Mouse (Mus musculus) hindbrain, postnatal 0 days (tissue): Measurements from ENCODE around the gene Slc38a6. TPM values are rescaled to one million over a fixed set of nuclear protein-coding genes. Genes with fewer than 3 reads are reported as not detected.
A peak's percentile ranks its signal among the peaks of the same experiment; 100 is the strongest.

Experiments
- ATAC-seq: fragments of 200-750 bp; cut with Nextera tagmentation; 2 replicates; pipeline ENCODE4 v1.8.0; 2017; ENCODE audit warnings: mild to moderate bottlenecking, moderate TSS enrichment, moderate library complexity
- DNase-seq: peaks from one replicate; pipeline ENCODE4 v3.0.0-alpha.2; 2015; ENCODE audit warnings: low spot score
- H3K27ac ChIP-seq: fragments of 300-500 bp; sonication (generic); 2 replicates; pipeline ENCODE4 v1.5.1; 2014; ENCODE audit warnings: mild to moderate bottlenecking
- H3K27me3 ChIP-seq: fragments of 300-500 bp; sonication (generic); 2 replicates; pipeline ENCODE4 v1.6.1; 2014; ENCODE audit warnings: low read length, mixed read lengths; ENCODE audit not compliant: insufficient read depth
- H3K36me3 ChIP-seq: fragments of 300-500 bp; sonication (generic); 2 replicates; pipeline ENCODE4 v1.6.1; 2014; ENCODE audit warnings: low read length, mixed read lengths; ENCODE audit not compliant: insufficient read depth
- H3K4me1 ChIP-seq: fragments of 300-500 bp; sonication (generic); 2 replicates; pipeline ENCODE4 v1.6.1; 2014; ENCODE audit warnings: antibody characterized with exemption, low read length, mixed read lengths; ENCODE audit not compliant: insufficient read depth
- H3K4me2 ChIP-seq: fragments of 300-500 bp; sonication (generic); 2 replicates; pipeline ENCODE4 v1.6.1; 2014; ENCODE audit warnings: low read depth, mild to moderate bottlenecking, low read length, moderate library complexity, mixed read lengths
- H3K4me3 ChIP-seq: fragments of 300-500 bp; sonication (generic); 2 replicates; pipeline ENCODE4 v1.5.1; 2014; ENCODE audit warnings: low read length
- H3K9ac ChIP-seq: fragments of 300-500 bp; sonication (generic); replicated peaks from 2 replicates; pipeline ENCODE4 v1.6.1; 2014; ENCODE audit warnings: mild to moderate bottlenecking, low read length, moderate library complexity, mixed read lengths
- H3K9me3 ChIP-seq: fragments of 300-500 bp; sonication (generic); 2 replicates; pipeline ENCODE4 v1.6.1; 2016; ENCODE audit warnings: low read length, mixed read lengths
- CTCF ChIP-seq: IDR thresholded peaks from 2 replicates; pipeline ENCODE4 v1.5.1; 2016; ENCODE audit warnings: antibody characterized with exemption, control low read depth, low read depth
- WGBS: fragments of 180-500 bp; shearing (Covaris S2); extraction: QIAGEN DNeasy Blood & Tissue Kit; methylation state at CpG from one replicate; pipeline ENCODE4 v1.1.7; 2014; 5-methylcytosine and 5-hydroxymethylcytosine counted together
- polyA plus RNA-seq: library from polyadenylated mRNA; unstranded; fragments of >200 nt; fragmentation: Nextera tagmentation; extraction: Ambion mirVana; gene quantifications from 2 replicates; pipeline ENCODE4 v1.2.1, GENCODE M21; 2015
- total RNA-seq: library from RNA; depleted of rRNA; stranded (reverse); fragments of >200 nt; gene quantifications from 2 replicates; pipeline ENCODE4 v1.2.3, GENCODE M21; 2014

Gene Slc38a6
- total and polyA plus RNA-seq, 2 experiments from 2014 or later, result 6.4 to 45.4 TPM

DNA sequence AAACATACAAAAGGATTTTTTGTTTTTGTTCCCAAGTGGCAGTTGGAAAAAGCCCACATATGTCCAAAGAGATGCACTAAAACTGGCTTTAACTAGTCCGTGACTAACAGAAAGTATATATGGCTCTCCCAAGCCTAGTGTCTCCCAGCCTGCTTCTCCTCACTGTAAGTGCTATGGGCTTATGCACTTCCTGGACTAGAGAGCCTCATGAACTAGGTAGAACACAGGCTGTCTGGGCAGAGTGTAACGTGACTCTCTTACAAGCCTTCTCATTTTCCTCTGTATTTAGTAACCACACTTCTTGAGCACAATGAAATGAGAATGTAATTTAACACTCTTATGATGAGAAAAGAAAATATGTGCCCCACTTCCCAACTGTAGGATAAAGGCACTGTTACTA lies 22.1 kb downstream of the Slc38a6 start:
- no peak for ATAC-seq
- no peak for TF ChIP-seq CTCF
- no peak overlapping the region for H3K4me2 ChIP-seq

DNA sequence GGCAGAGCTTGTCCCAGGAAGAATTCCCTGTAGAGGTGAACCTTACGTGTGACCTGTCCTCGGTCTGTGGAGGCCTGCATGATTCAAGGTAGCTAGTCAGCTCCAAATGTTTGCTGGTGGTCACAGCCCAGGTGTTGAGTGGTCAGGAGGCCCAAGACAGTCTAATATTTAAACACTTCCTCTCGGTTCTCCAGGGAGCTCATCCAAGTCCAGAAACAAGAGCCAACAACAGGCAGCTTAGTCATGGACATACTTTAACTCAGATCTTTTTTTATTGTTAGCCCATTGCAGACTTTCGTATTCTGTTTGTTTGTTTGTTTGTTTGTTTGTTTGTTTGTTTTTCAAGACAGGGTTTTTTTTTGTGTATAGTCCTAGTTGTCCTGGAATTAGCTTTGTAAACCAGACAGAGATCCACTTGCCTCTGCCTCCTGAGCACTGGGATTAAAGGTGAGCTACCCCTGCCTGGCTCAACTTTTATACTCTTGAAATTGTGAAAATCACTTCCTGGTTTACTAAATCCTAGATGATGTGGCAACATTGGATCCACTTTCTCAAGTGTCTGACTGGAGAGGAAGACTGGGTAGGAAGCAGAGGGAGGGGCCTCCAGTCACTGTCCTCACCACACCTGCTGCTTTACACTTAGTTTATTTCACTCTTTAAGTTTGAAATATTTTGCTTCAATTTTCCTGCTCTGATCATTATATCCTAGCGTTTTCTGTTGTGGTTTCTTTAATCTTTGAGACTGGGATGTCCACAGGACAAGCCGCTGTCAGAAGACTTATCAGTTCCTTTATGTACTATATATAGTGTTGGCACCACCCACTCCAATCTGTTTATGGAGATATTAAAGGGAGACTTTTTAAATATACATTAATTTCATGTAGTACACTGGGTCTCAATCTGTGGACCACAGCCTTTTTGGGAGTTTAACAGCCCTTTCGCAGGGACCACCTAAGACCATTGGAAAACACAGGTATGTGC lies 31.4 kb downstream of the Slc38a6 start:
- no peak for TF ChIP-seq CTCF
- H3K9ac ChIP-seq, result no peak overlapping the region
- H3K4me3 ChIP-seq, result no peak overlapping the region
- H3K9me3 ChIP-seq, result no peaks in the 10 kb centered on the region
- no peaks in the 10 kb centered on the region for H3K4me1 ChIP-seq
- 92% methylated on average over 7 of the region's 7 CpGs for WGBS
- no peaks in the 10 kb centered on the region for H3K27me3 ChIP-seq
- H3K36me3 ChIP-seq, result no peaks in the 10 kb centered on the region
- DNase-seq (no peak), ATAC-seq (no peak)
- no peak overlapping the region for H3K27ac ChIP-seq
- H3K4me2 ChIP-seq, result no peak overlapping the region

More for the DNA sequence above, 22.1 kb downstream of the Slc38a6 start:
- Histone ChIP-seq H3K9me3 (no peaks in the 10 kb centered on the region), H3K36me3 (no peaks in the 10 kb centered on the region), H3K4me3 (no peak overlapping the region), H3K27me3 (no peaks in the 10 kb centered on the region), H3K9ac (no peak overlapping the region), H3K27ac (no peak overlapping the region), H3K4me1 (no peaks in the 10 kb centered on the region)
- DNase-seq, result no peak
- 89% methylated on average over 2 of the region's 2 CpGs for WGBS

DNA sequence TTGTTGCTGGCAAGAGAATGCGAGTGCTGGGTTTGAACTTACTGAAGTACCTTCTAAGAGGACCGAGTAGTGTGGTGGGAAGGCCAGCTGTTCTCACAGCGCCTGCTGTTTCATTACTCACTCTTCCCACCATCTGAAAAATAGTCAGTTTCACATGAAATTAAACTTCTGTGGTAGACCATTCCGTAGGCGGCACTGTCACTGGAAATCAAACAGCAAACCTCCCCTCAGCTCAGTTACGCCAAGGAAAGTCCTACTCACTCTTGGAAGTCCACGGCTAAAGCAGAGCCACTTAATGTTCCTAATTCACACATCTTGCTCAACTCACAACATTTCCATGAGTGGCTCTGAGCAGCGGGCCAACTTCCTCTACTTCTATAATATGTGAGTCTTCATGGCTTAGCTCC lies 37.6 kb downstream of the Slc38a6 start:
- Histone ChIP-seq H3K27me3 (no peaks in the 10 kb centered on the region), H3K9me3 (no peaks in the 10 kb centered on the region), H3K4me1 (no peaks in the 10 kb centered on the region), H3K9ac (no peak overlapping the region), H3K4me2 (no peak overlapping the region), H3K36me3 (no peaks in the 10 kb centered on the region), H3K27ac (no peak overlapping the region), H3K4me3 (no peak overlapping the region)
- ATAC-seq (no peak), DNase-seq (no peak)
- 90% methylated on average over 8 of the region's 8 CpGs for WGBS
- TF ChIP-seq CTCF, result no peak

DNA sequence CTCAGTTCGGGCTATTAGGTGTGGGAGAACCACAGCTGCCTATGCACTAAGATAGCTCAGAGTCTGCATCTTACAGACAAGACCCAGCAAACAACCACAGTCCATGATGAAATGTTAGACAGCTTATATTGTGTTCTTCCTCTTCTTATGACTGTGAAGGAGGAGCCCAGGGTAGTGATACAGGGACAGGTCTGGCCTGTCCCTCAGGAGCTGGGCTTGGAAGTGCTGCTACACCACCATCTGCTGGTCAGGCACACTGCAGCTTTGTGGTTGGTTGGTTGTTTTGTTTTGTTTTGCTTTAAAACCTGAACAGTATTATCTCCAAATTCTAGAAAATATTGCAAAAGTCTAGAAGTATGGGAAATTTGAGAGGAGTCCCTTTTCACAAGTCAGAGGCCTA lies 38.2 kb downstream of the Slc38a6 start:
- DNase-seq, result peak; percentile 16
- 96% methylated on average over 1 of the region's 1 CpGs for WGBS
- Histone ChIP-seq H3K4me3 (no peak overlapping the region), H3K27me3 (no peaks in the 10 kb centered on the region), H3K9ac (no peak overlapping the region), H3K4me1 (no peaks in the 10 kb centered on the region), H3K4me2 (no peak overlapping the region), H3K36me3 (no peaks in the 10 kb centered on the region), H3K9me3 (no peaks in the 10 kb centered on the region), H3K27ac (no peak overlapping the region)
- peak; percentile 54 for TF ChIP-seq CTCF
- no peak for ATAC-seq

DNA sequence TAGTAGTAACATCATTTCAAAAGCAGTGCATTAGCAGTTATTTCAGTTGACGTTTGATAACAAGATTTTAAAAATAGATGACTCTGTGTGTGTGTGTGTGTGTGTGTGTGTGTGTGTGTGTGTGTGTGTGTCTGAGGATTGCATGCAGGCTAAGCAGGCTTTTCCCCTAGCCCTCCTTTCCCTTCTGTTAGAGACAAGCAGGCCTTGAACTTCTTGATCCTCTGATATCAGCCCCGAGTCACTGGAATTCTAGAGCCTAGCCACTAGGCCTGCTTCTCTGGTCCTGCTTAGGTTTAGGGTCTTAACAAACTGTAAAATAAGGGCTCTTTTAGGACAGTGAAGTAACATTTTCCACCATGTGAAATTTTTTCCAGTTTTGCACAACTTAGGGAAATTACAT lies 38.6 kb downstream of the Slc38a6 start:
- no peak for DNase-seq
- no peak overlapping the region for H3K4me2 ChIP-seq
- no peak for TF ChIP-seq CTCF
- no peaks in the 10 kb centered on the region for H3K9me3 ChIP-seq
- 70% methylated on average over 2 of the region's 2 CpGs for WGBS
- H3K36me3 ChIP-seq, result no peaks in the 10 kb centered on the region
- no peak overlapping the region for H3K9ac ChIP-seq
- no peak for ATAC-seq
- no peaks in the 10 kb centered on the region for H3K27me3 ChIP-seq
- no peaks in the 10 kb centered on the region for H3K4me1 ChIP-seq
- H3K27ac ChIP-seq, result no peak overlapping the region
- no peak overlapping the region for H3K4me3 ChIP-seq

DNA sequence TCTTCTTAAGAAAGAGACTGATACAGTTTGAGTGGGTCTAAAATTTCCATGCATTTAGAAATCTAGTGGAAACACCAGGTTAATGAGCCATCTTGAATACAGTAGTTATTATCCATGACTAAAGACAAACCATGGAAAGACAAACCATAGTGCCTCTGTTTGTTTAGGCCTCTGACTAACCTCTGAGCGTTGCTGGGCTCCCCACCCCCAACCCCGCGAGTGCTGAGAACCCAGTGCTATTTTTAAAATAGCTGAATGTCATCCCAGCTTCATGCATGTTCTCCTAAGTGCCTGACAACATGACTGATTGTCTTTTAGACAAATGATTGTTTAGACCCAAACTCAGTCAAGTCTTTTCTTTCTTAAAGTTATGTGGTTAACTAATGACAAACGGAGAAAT lies 39.0 kb downstream of the Slc38a6 start:
- H3K27ac ChIP-seq, result no peak overlapping the region
- ATAC-seq, result no peak
- H3K4me2 ChIP-seq, result no peak overlapping the region
- H3K27me3 ChIP-seq, result no peaks in the 10 kb centered on the region
- H3K4me3 ChIP-seq, result no peak overlapping the region
- TF ChIP-seq CTCF, result no peak
- WGBS, result 39% methylated on average over 4 of the region's 4 CpGs
- DNase-seq, result no peak
- no peaks in the 10 kb centered on the region for H3K9me3 ChIP-seq
- H3K9ac ChIP-seq, result no peak overlapping the region
- H3K36me3 ChIP-seq, result no peaks in the 10 kb centered on the region
- H3K4me1 ChIP-seq, result no peaks in the 10 kb centered on the region

DNA sequence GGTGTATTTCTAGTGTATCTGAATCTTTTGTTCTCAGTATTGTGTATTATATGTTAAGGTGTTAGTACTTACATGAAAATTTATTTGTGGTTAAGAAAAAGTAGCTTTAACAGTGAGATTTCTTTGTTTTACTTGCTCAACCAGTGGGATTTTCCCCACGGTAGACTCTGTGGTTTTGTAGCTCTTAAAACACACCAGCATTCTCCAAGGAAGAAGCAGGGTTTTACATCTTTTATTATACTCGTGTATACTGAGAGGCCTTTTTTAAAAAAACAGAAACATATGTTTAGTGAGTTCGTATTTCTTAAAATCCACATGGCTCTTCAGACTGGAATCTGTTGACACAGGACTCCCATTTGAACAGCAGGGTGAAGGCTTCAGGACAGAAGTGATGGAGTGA lies 40.8 kb downstream of the Slc38a6 start:
- no peak overlapping the region for H3K9ac ChIP-seq
- 77% methylated on average over 3 of the region's 3 CpGs for WGBS
- no peaks in the 10 kb centered on the region for H3K27me3 ChIP-seq
- no peaks in the 10 kb centered on the region for H3K4me1 ChIP-seq
- no peak for TF ChIP-seq CTCF
- no peak overlapping the region for H3K27ac ChIP-seq
- H3K4me3 ChIP-seq, result no peak overlapping the region
- no peak for ATAC-seq
- H3K36me3 ChIP-seq, result no peaks in the 10 kb centered on the region
- DNase-seq, result no peak
- H3K9me3 ChIP-seq, result no peaks in the 10 kb centered on the region
- no peak overlapping the region for H3K4me2 ChIP-seq
